ENCODE assay signal across 10 mouse cellular contexts in genomic region chr4:137744433-137744918, GRCm38 (mm10). TPM values are rescaled to one million over a fixed set of nuclear protein-coding genes. Genes with fewer than 3 reads are reported as not detected.
DNase-seq lines count a peak whose midpoint lies in the region; ATAC-seq lines count a peak whose summit lies in the region.
"Had no signal": no experiment of that assay in that cellular context is flagged by ENCODE, and none has a peak within 500 bp of the region (broad histone marks: within the 10 kb centered on the region; RNA-seq: fewer than 3 reads in every experiment).

No protein-coding gene starts in this region.

- no peaks in the 10 kb centered on the region for H3K9me3 ChIP-seq in limb, embryonic 10.5 days (replicated peaks)
- no peaks in the 10 kb centered on the region for H3K9me3 ChIP-seq in midbrain, embryonic 14.5 days (ENCODE audit: control insufficient read depth, low read length)
- H3K9me3 ChIP-seq: liver, embryonic 13.5 days; stomach, embryonic 15.5 days had no signal

- no peaks in the 10 kb centered on the region for H3K36me3 ChIP-seq in limb, embryonic 10.5 days
- no peaks in the 10 kb centered on the region for H3K36me3 ChIP-seq in midbrain, embryonic 14.5 days (ENCODE audit: control insufficient read depth, insufficient read depth, low read length)
- H3K36me3 ChIP-seq: liver, embryonic 13.5 days; stomach, embryonic 15.5 days had no signal

- no peak for ATAC-seq in midbrain, embryonic 14.5 days (ENCODE audit: low FRiP score, low TSS enrichment)

- H3K4me2 ChIP-seq in midbrain, embryonic 14.5 days (ENCODE audit: low read length), result no peak overlapping the region
- H3K4me2 ChIP-seq: liver, embryonic 13.5 days; stomach, embryonic 15.5 days had no signal

- 68% methylated on average over 13 of the region's 13 CpGs for WGBS in limb, embryonic 10.5 days
- 57% methylated on average over 13 of the region's 13 CpGs for WGBS in midbrain, embryonic 14.5 days

- no peak overlapping the region for H3K4me3 ChIP-seq in limb, embryonic 10.5 days
- no peak overlapping the region for H3K4me3 ChIP-seq in midbrain, embryonic 14.5 days (replicated peaks; ENCODE audit: low read depth, low read length)
- H3K4me3 ChIP-seq: liver, embryonic 13.5 days; stomach, embryonic 15.5 days had no signal

- peak; percentile 84 for DNase-seq in adrenal gland, postnatal 10 days
- DNase-seq in adrenal gland, adult 18-20 months (ENCODE audit: low spot score in 2 of 2), result no peak
- DNase-seq in left cerebral cortex, postnatal 4 days, result peak; percentile 85
- DNase-seq in left cerebral cortex, postnatal 14 days (ENCODE audit: low spot score in 2 of 2), result no peak
- DNase-seq in R1 (ENCODE audit: low read depth, low spot score), result peak; percentile 79
- no peak for DNase-seq in limb, embryonic 10.5 days (ENCODE audit: low spot score)
- no peak for DNase-seq in urinary bladder, postnatal 10 days (ENCODE audit: low spot score)
- DNase-seq in midbrain, embryonic 14.5 days, result no peak
- DNase-seq: liver, embryonic 13.5 days had no signal

- no peak overlapping the region for H3K9ac ChIP-seq in midbrain, embryonic 14.5 days (replicated peaks; ENCODE audit: low read length)
- H3K9ac ChIP-seq: liver, embryonic 13.5 days; stomach, embryonic 15.5 days had no signal

- 0 out of 2 replicates have a peak overlapping the region, but pooled peaks have one; percentile 38 for H3K27ac ChIP-seq in limb, embryonic 10.5 days
- H3K27ac ChIP-seq in midbrain, embryonic 14.5 days (replicated peaks; ENCODE audit: low read depth, low read length), result no peak overlapping the region
- H3K27ac ChIP-seq: liver, embryonic 13.5 days; stomach, embryonic 15.5 days had no signal

- H3K4me1 ChIP-seq in limb, embryonic 10.5 days, result peaks cover 8% of the 10 kb centered on the region
- H3K4me1 ChIP-seq in midbrain, embryonic 14.5 days (ENCODE audit: control insufficient read depth, insufficient read depth, low read length), result no peaks in the 10 kb centered on the region
- H3K4me1 ChIP-seq: stomach, embryonic 15.5 days had no signal

- no peaks in the 10 kb centered on the region for H3K27me3 ChIP-seq in limb, embryonic 10.5 days (ENCODE audit: low read depth, poor library complexity, severe bottlenecking)
- H3K27me3 ChIP-seq in midbrain, embryonic 14.5 days (ENCODE audit: control insufficient read depth, insufficient read depth, low read length), result no peaks in the 10 kb centered on the region
- H3K27me3 ChIP-seq: stomach, embryonic 15.5 days had no signal

- intact Hi-C loops in left cerebral cortex, postnatal 4 days (cut with DNase I), result no loop called here
- intact Hi-C loops in left cerebral cortex, postnatal 14 days (cut with DNase I), result no loop called here

RNA-seq across cellular contexts. Expression of gene Alpl, which starts 51.7 kb away (rescaled TPM):
- 10 to 100 TPM; 11.5 to 19.7 TPM for total RNA-seq in adrenal gland, postnatal 10 days (2021)
- 10 to 100 TPM in 1 of 2 experiments, 1 to 10 TPM in 1; 6.8 to 99.4 TPM for total RNA-seq in adrenal gland, adult 18-20 months (2021)
- 1 to 10 TPM; 6.6 to 9.3 TPM for total RNA-seq in left cerebral cortex, postnatal 4 days (2021)
- 1 to 10 TPM; 8.0 to 8.8 TPM for total RNA-seq in left cerebral cortex, postnatal 14 days (2021)
- 5.1 and 7.9 TPM in 2 replicates for polyA plus RNA-seq in limb, embryonic 10.5 days (2016; fragmentation: Nextera tagmentation; extraction: Ambion mirVana)
- polyA plus RNA-seq in midbrain, embryonic 14.5 days (2014; fragmentation: Nextera tagmentation; extraction: Ambion mirVana), result 6.0 and 6.1 TPM in 2 replicates

Comparison
In these comparisons a context has a peak if more than half of its experiments do, and no peak if none do; other contexts are left out.
1. DNase-seq: peak in adrenal gland, postnatal 10 days (single experiment), left cerebral cortex, postnatal 4 days (single experiment) and R1 (single experiment); none in adrenal gland, adult 18-20 months (0 of 2), left cerebral cortex, postnatal 14 days (0 of 2), limb, embryonic 10.5 days (single experiment), urinary bladder, postnatal 10 days (single experiment) and midbrain, embryonic 14.5 days (single experiment).